Mouse (Mus musculus): Measurements from ENCODE around the gene E2f7. TPM values are rescaled to one million over a fixed set of nuclear protein-coding genes. Genes with fewer than 3 reads are reported as not detected.

E2f7 gene
- polyA plus RNA-seq, 1 experiment from 2014 or later: 11.6 TPM

DNA sequence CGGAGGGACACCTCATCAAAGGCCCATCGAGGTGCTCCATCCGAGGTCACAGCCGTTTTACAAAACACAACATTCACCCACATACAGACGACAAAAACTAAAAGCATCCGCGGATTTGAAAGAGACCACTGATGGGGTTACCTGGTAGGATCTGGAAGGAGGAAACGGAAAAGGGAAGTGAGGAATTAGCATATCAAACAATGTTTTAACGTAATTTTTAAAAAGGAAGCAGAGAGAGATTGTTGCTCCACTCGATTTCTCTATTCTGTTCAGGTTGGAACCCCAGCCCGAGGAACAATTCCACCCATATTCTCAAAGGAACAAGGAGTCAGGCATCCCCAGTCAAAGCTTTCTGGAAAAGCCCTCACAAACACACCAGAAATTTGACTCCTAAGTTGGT, 75.9 kb downstream of the E2f7 start:
- no peaks in the 10 kb centered on the region for H3K4me1 ChIP-seq (replicated peaks; ENCODE audit: insufficient read depth, low read length)
- no peak for TF ChIP-seq CTCF (IDR thresholded peaks at IDR 0.05; ENCODE audit: low read depth)
- DNase-seq (ENCODE audit: low spot score) (no peak), ATAC-seq (replicated peaks; ENCODE audit: low FRiP score, low read depth) (no peak)
- no peak overlapping the region for H3K27ac ChIP-seq
- WGBS: 78% methylated on average over 11 of the region's 11 CpGs
- H3K4me3 ChIP-seq (replicated peaks; ENCODE audit: low read depth, low read length): no peak overlapping the region
- no peak overlapping the region for H3K4me2 ChIP-seq (ENCODE audit: low read length)
- H3K9ac ChIP-seq (ENCODE audit: low read depth, low read length): no peak overlapping the region
- no peaks in the 10 kb centered on the region for H3K36me3 ChIP-seq (ENCODE audit: insufficient read depth, low read length)
- no peaks in the 10 kb centered on the region for H3K9me3 ChIP-seq (replicated peaks; ENCODE audit: low read length)
- no peaks in the 10 kb centered on the region for H3K27me3 ChIP-seq (ENCODE audit: insufficient read depth, low read length)

DNA sequence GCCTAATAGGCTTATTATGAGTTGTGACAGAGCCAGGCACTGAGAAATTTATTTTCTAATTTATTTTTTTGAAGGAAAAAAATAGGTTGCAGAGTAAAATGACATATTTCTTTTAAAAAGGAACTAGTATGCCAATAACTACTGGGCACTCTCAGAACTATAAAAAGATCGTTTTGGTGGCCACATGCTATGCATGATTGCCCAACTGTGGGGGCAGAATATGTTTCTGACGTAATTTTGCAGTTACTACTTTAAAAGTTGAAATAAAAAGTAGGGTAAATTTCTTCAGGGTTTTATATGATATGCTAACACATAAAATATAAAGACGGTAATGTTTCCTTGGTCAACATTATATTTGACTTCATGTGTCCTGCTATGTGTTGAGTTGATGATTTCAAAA, 76.5 kb downstream of the E2f7 start:
- no peak overlapping the region for H3K9ac ChIP-seq (ENCODE audit: low read depth, low read length)
- ATAC-seq (replicated peaks; ENCODE audit: low FRiP score, low read depth): no peak
- WGBS: 61% methylated on average over 3 of the region's 3 CpGs
- H3K27ac ChIP-seq: no peak overlapping the region
- DNase-seq (ENCODE audit: low spot score): no peak
- H3K4me2 ChIP-seq (ENCODE audit: low read length): no peak overlapping the region
- H3K9me3 ChIP-seq (replicated peaks; ENCODE audit: low read length): no peaks in the 10 kb centered on the region
- H3K4me1 ChIP-seq (replicated peaks; ENCODE audit: insufficient read depth, low read length): no peaks in the 10 kb centered on the region
- no peaks in the 10 kb centered on the region for H3K36me3 ChIP-seq (ENCODE audit: insufficient read depth, low read length)
- no peak for TF ChIP-seq CTCF (IDR thresholded peaks at IDR 0.05; ENCODE audit: low read depth)
- H3K27me3 ChIP-seq (ENCODE audit: insufficient read depth, low read length): no peaks in the 10 kb centered on the region
- no peak overlapping the region for H3K4me3 ChIP-seq (replicated peaks; ENCODE audit: low read depth, low read length)

DNA sequence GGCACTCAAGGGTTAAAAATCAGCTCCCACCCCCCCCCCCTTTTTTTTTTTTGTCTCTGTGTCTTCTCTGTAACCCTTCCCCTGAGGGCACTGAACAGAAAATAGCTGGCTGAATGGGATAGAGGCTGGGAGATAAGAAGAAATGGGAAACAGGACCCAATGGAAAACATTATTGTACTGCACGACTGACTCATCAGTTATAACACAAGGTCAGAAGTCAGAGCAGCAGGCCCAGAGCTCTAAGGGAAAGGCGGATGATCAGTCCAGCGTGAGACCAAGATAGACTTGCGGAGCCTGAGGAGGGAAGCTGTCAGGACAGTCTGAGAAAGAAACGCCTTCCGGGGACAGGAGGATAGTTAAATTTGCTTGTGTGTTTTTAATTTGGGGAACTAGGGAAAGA, 87.1 kb downstream of the E2f7 start:
- Histone ChIP-seq H3K27ac (no peak overlapping the region), H3K36me3 (ENCODE audit: insufficient read depth, low read length) (no peaks in the 10 kb centered on the region), H3K9me3 (replicated peaks; ENCODE audit: low read length) (no peaks in the 10 kb centered on the region), H3K27me3 (ENCODE audit: insufficient read depth, low read length) (no peaks in the 10 kb centered on the region), H3K4me2 (ENCODE audit: low read length) (no peak overlapping the region), H3K9ac (ENCODE audit: low read depth, low read length) (no peak overlapping the region), H3K4me3 (replicated peaks; ENCODE audit: low read depth, low read length) (no peak overlapping the region), H3K4me1 (replicated peaks; ENCODE audit: insufficient read depth, low read length) (no peaks in the 10 kb centered on the region)
- ATAC-seq (replicated peaks; ENCODE audit: low FRiP score, low read depth): no peak
- no peak for TF ChIP-seq CTCF (IDR thresholded peaks at IDR 0.05; ENCODE audit: low read depth)
- 27% methylated on average over 6 of the region's 6 CpGs for WGBS
- DNase-seq (ENCODE audit: low spot score): peak; percentile 16

DNA sequence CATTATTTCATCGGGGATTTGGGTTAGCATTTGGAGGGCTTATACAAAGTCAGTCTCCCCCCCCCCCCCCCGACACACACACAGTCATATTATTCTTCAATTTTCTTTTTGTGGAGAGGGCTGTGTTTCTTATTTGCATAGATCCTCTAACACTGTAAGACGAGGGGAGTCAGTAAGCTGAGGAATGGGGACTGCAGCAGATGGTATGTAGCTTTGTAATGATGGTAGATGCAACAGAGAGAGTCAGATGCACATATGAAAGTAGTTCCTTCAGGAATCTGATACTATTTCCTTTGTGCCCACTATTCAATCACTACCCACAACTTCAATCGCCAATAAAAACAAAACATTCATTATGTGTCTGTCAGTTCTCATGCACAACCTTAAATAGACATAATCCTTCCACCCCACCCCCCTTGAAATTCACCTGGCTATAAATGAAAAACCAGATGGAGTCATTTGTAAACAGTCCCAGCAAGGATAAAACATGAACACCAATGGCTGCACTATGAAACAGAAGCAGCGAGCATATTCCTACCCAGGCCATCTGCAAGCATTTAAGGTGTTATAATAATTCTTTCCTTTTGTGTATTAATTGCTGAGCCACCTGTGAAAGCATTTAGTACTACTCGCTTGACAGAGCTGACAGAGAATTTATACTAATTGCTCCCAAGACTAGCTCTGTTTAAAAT, 90.0 kb downstream of the E2f7 start:
- no peak for TF ChIP-seq CTCF (IDR thresholded peaks at IDR 0.05; ENCODE audit: low read depth)
- H3K36me3 ChIP-seq (ENCODE audit: insufficient read depth, low read length): no peaks in the 10 kb centered on the region
- no peak overlapping the region for H3K27ac ChIP-seq
- no peak for DNase-seq (ENCODE audit: low spot score)
- no peak for ATAC-seq (replicated peaks; ENCODE audit: low FRiP score, low read depth)
- no peak overlapping the region for H3K9ac ChIP-seq (ENCODE audit: low read depth, low read length)
- H3K9me3 ChIP-seq (replicated peaks; ENCODE audit: low read length): no peaks in the 10 kb centered on the region
- no peak overlapping the region for H3K4me3 ChIP-seq (replicated peaks; ENCODE audit: low read depth, low read length)
- H3K27me3 ChIP-seq (ENCODE audit: insufficient read depth, low read length): no peaks in the 10 kb centered on the region
- 64% methylated on average over 6 of the region's 6 CpGs for WGBS
- H3K4me2 ChIP-seq (ENCODE audit: low read length): no peak overlapping the region
- H3K4me1 ChIP-seq (replicated peaks; ENCODE audit: insufficient read depth, low read length): no peaks in the 10 kb centered on the region

Other genes starting within 250 kb of the E2f7 start
- 206 and 218 TPM in 2 replicates for gene Csrp2, start 174.3 kb downstream of the E2f7 start, polyA plus RNA-seq (2015; fragmentation: Nextera tagmentation; extraction: Ambion mirVana)

Measured in kidney, postnatal 0 days (tissue).